Mouse (Mus musculus): ENCODE results near the gene Abhd17c. TPM values are rescaled to one million over a fixed set of nuclear protein-coding genes. Genes with fewer than 3 reads are reported as not detected.
"Not testable (repeated sequence)": the region's sequence is repeated elsewhere in the genome, so short reads cannot be mapped to it uniquely, and the experiment has no call there.

Abhd17c gene
- total and polyA plus RNA-seq, 3 experiments = 33.5 to 55.7 TPM; not detected in 1

- not testable (repeated sequence) for DNase-seq (ENCODE audit: low read depth, low spot score); H3K9me3 ChIP-seq (replicated peaks; ENCODE audit: insufficient read depth, low read length); H3K9ac ChIP-seq (ENCODE audit: control insufficient read depth, low read depth, low read length, poor library complexity, severe bottlenecking); H3K27me3 ChIP-seq (ENCODE audit: control insufficient read depth in 1 of 2, insufficient read depth in 2 of 2, low read length in 2 of 2); H3K27ac ChIP-seq (ENCODE audit: control insufficient read depth, low read depth, low read length); H3K4me3 ChIP-seq (ENCODE audit: control insufficient read depth in 1 of 2, insufficient read depth in 1 of 2, low read depth in 2 of 2, low read length in 2 of 2)
- TF ChIP-seq ZNF384 (IDR thresholded peaks at IDR 0.05; ENCODE audit: low read depth, low read length) = peak; percentile 57; the same call in 1 of the 2 replicates
- Histone ChIP-seq H3K36me3 (ENCODE audit: control insufficient read depth in 1 of 2, insufficient read depth in 2 of 2, low read length in 2 of 2) (peaks cover 0 to 52% of the 10 kb centered on the region in 2 experiments; a peak in 2 of 4 replicates), H3K4me1 (ENCODE audit: control insufficient read depth in 1 of 2, insufficient read depth in 2 of 2, low read length in 2 of 2) (peaks cover 23 to 44% of the 10 kb centered on the region in 2 experiments), H3K79me2 (ENCODE audit: control insufficient read depth, insufficient read depth, low read length, poor library complexity) (peaks cover 69% of the 10 kb centered on the region)
Measured at GRCm38 (mm10) chr7:84123651-84124050, 28.0 kb downstream of the Abhd17c start.

DNA sequence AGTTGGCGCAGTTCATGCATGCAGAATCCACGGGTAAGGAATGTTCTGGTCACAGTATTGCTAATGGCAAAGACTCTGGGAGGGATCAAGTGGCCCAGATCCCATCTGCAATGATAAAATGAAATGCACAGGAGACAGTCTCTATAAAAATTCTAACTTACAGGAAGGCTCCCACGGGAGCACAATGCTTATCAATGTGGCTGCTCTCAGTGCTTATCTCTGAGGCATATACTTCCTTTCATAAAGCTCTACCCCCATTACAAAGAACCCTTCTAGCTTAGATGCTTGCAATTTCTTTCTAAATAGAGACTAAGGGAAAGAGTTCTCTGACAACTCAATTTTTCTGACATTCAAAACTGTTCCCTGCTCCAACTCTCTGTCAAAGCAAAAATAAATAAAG lies 29.9 kb downstream of the Abhd17c start:
- H3K27ac ChIP-seq (ENCODE audit: control insufficient read depth, low read depth, low read length) = peak overlapping the region; percentile 45; the same call in 1 of the 2 replicates
- peaks cover 0 to 52% of the 10 kb centered on the region in 2 experiments; a peak in 2 of 4 replicates for H3K36me3 ChIP-seq (ENCODE audit: control insufficient read depth in 1 of 2, insufficient read depth in 2 of 2, low read length in 2 of 2)
- H3K4me3 ChIP-seq (ENCODE audit: control insufficient read depth in 1 of 2, insufficient read depth in 1 of 2, low read depth in 2 of 2, low read length in 2 of 2) = no peak overlapping the region; a peak in 1 of 4 replicates
- no peaks in the 10 kb centered on the region for H3K9me3 ChIP-seq (replicated peaks; ENCODE audit: insufficient read depth, low read length)
- no peaks in the 10 kb centered on the region for H3K27me3 ChIP-seq (ENCODE audit: control insufficient read depth in 1 of 2, insufficient read depth in 2 of 2, low read length in 2 of 2)
- peaks cover 23 to 44% of the 10 kb centered on the region in 2 experiments for H3K4me1 ChIP-seq (ENCODE audit: control insufficient read depth in 1 of 2, insufficient read depth in 2 of 2, low read length in 2 of 2)
- peak; percentile 45 for DNase-seq (ENCODE audit: low read depth, low spot score)
- no peak overlapping the region for H3K9ac ChIP-seq (ENCODE audit: control insufficient read depth, low read depth, low read length, poor library complexity, severe bottlenecking)
- H3K79me2 ChIP-seq (ENCODE audit: control insufficient read depth, insufficient read depth, low read length, poor library complexity) = peaks cover 62% of the 10 kb centered on the region
- TF ChIP-seq MAZ (IDR thresholded peaks at IDR 0.05; ENCODE audit: low read depth, low read length) (peak; percentile 77), E2F4 (IDR thresholded peaks at IDR 0.05; ENCODE audit: borderline replicate concordance, low read depth, low read length) (no peak), ETS1 (IDR thresholded peaks at IDR 0.05; ENCODE audit: low read depth, low read length) (peak; percentile 79), USF1 (IDR thresholded peaks at IDR 0.05; ENCODE audit: low read depth, low read length) (no peak), POLR2AphosphoS2 (IDR thresholded peaks at IDR 0.05; ENCODE audit: low read length) (no peak), ELF1 (IDR thresholded peaks at IDR 0.05; ENCODE audit: low read depth, low read length) (0 out of 2 replicates have a peak, but pooled peaks have one; percentile 27), ZKSCAN1 (IDR thresholded peaks at IDR 0.05; ENCODE audit: low read depth, low read length) (no peak), MYC (IDR thresholded peaks at IDR 0.05; ENCODE audit: low read depth, low read length) (0 out of 2 replicates have a peak, but pooled peaks have one; percentile 15), NRF1 (IDR thresholded peaks at IDR 0.05; ENCODE audit: insufficient read depth, low read depth, low read length, poor library complexity, severe bottlenecking) (no peak), RCOR1 (IDR thresholded peaks at IDR 0.05; ENCODE audit: low read depth, low read length) (peak; percentile 71), SIN3A (IDR thresholded peaks at IDR 0.05; ENCODE audit: low read length) (peak; percentile 68), TCF12 (IDR thresholded peaks at IDR 0.05; ENCODE audit: low read depth, low read length) (peak; percentile 82), ZMIZ1 (IDR thresholded peaks at IDR 0.05; ENCODE audit: low read depth, low read length) (no peak), GATA1 (IDR thresholded peaks at IDR 0.05; ENCODE audit: low read depth, low read length) (peak; percentile 95), BHLHE40 (IDR thresholded peaks at IDR 0.05; ENCODE audit: borderline replicate concordance, low read depth, low read length) (0 out of 2 replicates have a peak, but pooled peaks have one; percentile 42), ZC3H11A (IDR thresholded peaks at IDR 0.05; ENCODE audit: low read depth, low read length) (0 out of 2 replicates have a peak, but pooled peaks have one; percentile 14), JUND (IDR thresholded peaks at IDR 0.05; ENCODE audit: low read depth, low read length) (0 out of 2 replicates have a peak, but pooled peaks have one; percentile 15), EP300 (IDR thresholded peaks at IDR 0.05; ENCODE audit: low read depth in 1 of 2, low read length in 2 of 2) (peak; percentile 84 to 93), GABPA (IDR thresholded peaks at IDR 0.05; ENCODE audit: low read depth, low read length) (no peak), POLR2AphosphoS5 (IDR thresholded peaks at IDR 0.05; ENCODE audit: borderline replicate concordance, low read depth, low read length) (no peak), SMC3 (IDR thresholded peaks at IDR 0.05; ENCODE audit: low read depth, low read length) (no peak), UBTF (IDR thresholded peaks at IDR 0.05; ENCODE audit: borderline replicate concordance, insufficient read depth, low read depth, low read length) (no peak)

Data from MEL (cell line).